Mouse (Mus musculus): Measurements from ENCODE around the gene Ano4. TPM values are rescaled to one million over a fixed set of nuclear protein-coding genes. Genes with fewer than 3 reads are reported as not detected.

Gene Ano4
- polyA plus RNA-seq, 1 experiment: not detected

- no peak overlapping the region for H3K4me3 ChIP-seq
- no peak for TF ChIP-seq POLR2A (IDR thresholded peaks at IDR 0.05; ENCODE audit: insufficient read length, low read depth)
- no peak for TF ChIP-seq USF1 (IDR thresholded peaks at IDR 0.05; ENCODE audit: low read depth)
- no peak for TF ChIP-seq MYOG (IDR thresholded peaks at IDR 0.05; ENCODE audit: control insufficient read depth in 1 of 3, insufficient read depth in 1 of 3, insufficient read length in 2 of 3, low read depth in 2 of 3)
- TF ChIP-seq MAX (IDR thresholded peaks at IDR 0.05; ENCODE audit: low read depth): no peak
- TF ChIP-seq REST (IDR thresholded peaks at IDR 0.05; ENCODE audit: insufficient read depth, insufficient read length): no peak
- TF ChIP-seq SRF (IDR thresholded peaks at IDR 0.05; ENCODE audit: control insufficient read depth, insufficient read length, low read depth): no peak
- no peak for TF ChIP-seq CEBPB (IDR thresholded peaks at IDR 0.05; ENCODE audit: insufficient read depth, poor library complexity, severe bottlenecking)
- TF ChIP-seq POLR2AphosphoS2 (IDR thresholded peaks at IDR 0.05; ENCODE audit: insufficient read length, low read depth): no peak
- TF ChIP-seq E2F4 (IDR thresholded peaks at IDR 0.05; ENCODE audit: insufficient read depth): no peak
- TF ChIP-seq MYOD1 (IDR thresholded peaks at IDR 0.05; ENCODE audit: control insufficient read depth in 1 of 3, insufficient read length in 2 of 3, low read depth in 2 of 3): no peak
- no peak for TF ChIP-seq TCF3 (IDR thresholded peaks at IDR 0.05; ENCODE audit: insufficient read length, low read depth)
- TF ChIP-seq TCF12 (IDR thresholded peaks at IDR 0.05; ENCODE audit: insufficient read depth, poor library complexity, severe bottlenecking): no peak
- no peak overlapping the region for H3ac ChIP-seq (ENCODE audit: control insufficient read depth, insufficient read length)
Measured at GRCm38 (mm10) chr10:89155502-89155901, 189.1 kb downstream of the Ano4 start.

GRCm38 (mm10) chr10:89154797-89155465 is 189.6 kb downstream of the Ano4 start:
- no peak for TF ChIP-seq USF1 (IDR thresholded peaks at IDR 0.05; ENCODE audit: low read depth)
- no peak for TF ChIP-seq TCF12 (IDR thresholded peaks at IDR 0.05; ENCODE audit: insufficient read depth, poor library complexity, severe bottlenecking)
- no peak for TF ChIP-seq MYOD1 (IDR thresholded peaks at IDR 0.05; ENCODE audit: control insufficient read depth in 1 of 3, insufficient read length in 2 of 3, low read depth in 2 of 3)
- TF ChIP-seq POLR2A (IDR thresholded peaks at IDR 0.05; ENCODE audit: insufficient read length, low read depth): no peak
- TF ChIP-seq E2F4 (IDR thresholded peaks at IDR 0.05; ENCODE audit: insufficient read depth): no peak
- no peak for TF ChIP-seq CEBPB (IDR thresholded peaks at IDR 0.05; ENCODE audit: insufficient read depth, poor library complexity, severe bottlenecking)
- TF ChIP-seq MAX (IDR thresholded peaks at IDR 0.05; ENCODE audit: low read depth): no peak
- TF ChIP-seq REST (IDR thresholded peaks at IDR 0.05; ENCODE audit: insufficient read depth, insufficient read length): no peak
- no peak for TF ChIP-seq TCF3 (IDR thresholded peaks at IDR 0.05; ENCODE audit: insufficient read length, low read depth)
- no peak for TF ChIP-seq MYOG (IDR thresholded peaks at IDR 0.05; ENCODE audit: control insufficient read depth in 1 of 3, insufficient read depth in 1 of 3, insufficient read length in 2 of 3, low read depth in 2 of 3)
- no peak for TF ChIP-seq SRF (IDR thresholded peaks at IDR 0.05; ENCODE audit: control insufficient read depth, insufficient read length, low read depth)
- TF ChIP-seq POLR2AphosphoS2 (IDR thresholded peaks at IDR 0.05; ENCODE audit: insufficient read length, low read depth): no peak
- no peaks in the 10 kb centered on the region for H3K79me2 ChIP-seq (ENCODE audit: control insufficient read depth, insufficient read depth)
- H3ac ChIP-seq (ENCODE audit: control insufficient read depth, insufficient read length): no peak overlapping the region

More at GRCm38 (mm10) chr10:89155502-89155901, 189.1 kb downstream of the Ano4 start:
- no peaks in the 10 kb centered on the region for H3K27me3 ChIP-seq (ENCODE audit: control insufficient read depth, insufficient read depth, insufficient read length)
- no peak overlapping the region for H3K4me2 ChIP-seq (ENCODE audit: low read depth)
- no peaks in the 10 kb centered on the region for H3K36me3 ChIP-seq (ENCODE audit: control insufficient read depth, insufficient read depth)
- no peaks in the 10 kb centered on the region for H3K79me2 ChIP-seq (ENCODE audit: control insufficient read depth, insufficient read depth)

GRCm38 (mm10) chr10:89149166-89149565 is 195.4 kb downstream of the Ano4 start:
- H3K79me2 ChIP-seq (ENCODE audit: control insufficient read depth, insufficient read depth): no peaks in the 10 kb centered on the region
- TF ChIP-seq POLR2A (IDR thresholded peaks at IDR 0.05; ENCODE audit: insufficient read length, low read depth) (no peak), MYOD1 (IDR thresholded peaks at IDR 0.05; ENCODE audit: control insufficient read depth in 1 of 3, insufficient read length in 2 of 3, low read depth in 2 of 3) (no peak), POLR2AphosphoS2 (IDR thresholded peaks at IDR 0.05; ENCODE audit: insufficient read length, low read depth) (no peak), MYOG (IDR thresholded peaks at IDR 0.05; ENCODE audit: control insufficient read depth in 1 of 3, insufficient read depth in 1 of 3, insufficient read length in 2 of 3, low read depth in 2 of 3) (no peak), USF1 (IDR thresholded peaks at IDR 0.05; ENCODE audit: low read depth) (no peak), CEBPB (IDR thresholded peaks at IDR 0.05; ENCODE audit: insufficient read depth, poor library complexity, severe bottlenecking) (no peak), E2F4 (IDR thresholded peaks at IDR 0.05; ENCODE audit: insufficient read depth) (no peak), SRF (IDR thresholded peaks at IDR 0.05; ENCODE audit: control insufficient read depth, insufficient read length, low read depth) (no peak), TCF12 (IDR thresholded peaks at IDR 0.05; ENCODE audit: insufficient read depth, poor library complexity, severe bottlenecking) (no peak), TCF3 (IDR thresholded peaks at IDR 0.05; ENCODE audit: insufficient read length, low read depth) (no peak), REST (IDR thresholded peaks at IDR 0.05; ENCODE audit: insufficient read depth, insufficient read length) (no peak), MAX (IDR thresholded peaks at IDR 0.05; ENCODE audit: low read depth) (no peak)
- H3ac ChIP-seq (ENCODE audit: control insufficient read depth, insufficient read length): no peak overlapping the region
- H3K36me3 ChIP-seq (ENCODE audit: control insufficient read depth, insufficient read depth): no peaks in the 10 kb centered on the region
- H3K4me3 ChIP-seq: no peak overlapping the region
- H3K4me2 ChIP-seq (ENCODE audit: low read depth): no peak overlapping the region
- no peaks in the 10 kb centered on the region for H3K27me3 ChIP-seq (ENCODE audit: control insufficient read depth, insufficient read depth, insufficient read length)

More at GRCm38 (mm10) chr10:89154797-89155465, 189.6 kb downstream of the Ano4 start:
- Histone ChIP-seq H3K27me3 (ENCODE audit: control insufficient read depth, insufficient read depth, insufficient read length) (no peaks in the 10 kb centered on the region), H3K4me2 (ENCODE audit: low read depth) (no peak overlapping the region), H3K36me3 (ENCODE audit: control insufficient read depth, insufficient read depth) (no peaks in the 10 kb centered on the region), H3K4me3 (no peak overlapping the region)

GRCm38 (mm10) chr10:89121391-89121790 is 223.2 kb downstream of the Ano4 start:
- no peak overlapping the region for H3K4me3 ChIP-seq
- no peaks in the 10 kb centered on the region for H3K36me3 ChIP-seq (ENCODE audit: control insufficient read depth, insufficient read depth)
- H3K79me2 ChIP-seq (ENCODE audit: control insufficient read depth, insufficient read depth): no peaks in the 10 kb centered on the region
- no peak overlapping the region for H3ac ChIP-seq (ENCODE audit: control insufficient read depth, insufficient read length)
- H3K27me3 ChIP-seq (ENCODE audit: control insufficient read depth, insufficient read depth, insufficient read length): no peaks in the 10 kb centered on the region
- no peak for TF ChIP-seq POLR2A (IDR thresholded peaks at IDR 0.05; ENCODE audit: insufficient read length, low read depth)
- TF ChIP-seq TCF12 (IDR thresholded peaks at IDR 0.05; ENCODE audit: insufficient read depth, poor library complexity, severe bottlenecking): no peak
- TF ChIP-seq MYOG (IDR thresholded peaks at IDR 0.05; ENCODE audit: control insufficient read depth in 1 of 3, insufficient read depth in 1 of 3, insufficient read length in 2 of 3, low read depth in 2 of 3): no peak
- no peak for TF ChIP-seq USF1 (IDR thresholded peaks at IDR 0.05; ENCODE audit: low read depth)
- no peak for TF ChIP-seq REST (IDR thresholded peaks at IDR 0.05; ENCODE audit: insufficient read depth, insufficient read length)
- no peak for TF ChIP-seq TCF3 (IDR thresholded peaks at IDR 0.05; ENCODE audit: insufficient read length, low read depth)
- no peak for TF ChIP-seq POLR2AphosphoS2 (IDR thresholded peaks at IDR 0.05; ENCODE audit: insufficient read length, low read depth)
- no peak for TF ChIP-seq SRF (IDR thresholded peaks at IDR 0.05; ENCODE audit: control insufficient read depth, insufficient read length, low read depth)
- no peak for TF ChIP-seq CEBPB (IDR thresholded peaks at IDR 0.05; ENCODE audit: insufficient read depth, poor library complexity, severe bottlenecking)
- TF ChIP-seq E2F4 (IDR thresholded peaks at IDR 0.05; ENCODE audit: insufficient read depth): no peak
- no peak for TF ChIP-seq MAX (IDR thresholded peaks at IDR 0.05; ENCODE audit: low read depth)
- no peak for TF ChIP-seq MYOD1 (IDR thresholded peaks at IDR 0.05; ENCODE audit: control insufficient read depth in 1 of 3, insufficient read length in 2 of 3, low read depth in 2 of 3)
- H3K4me2 ChIP-seq (ENCODE audit: low read depth): no peak overlapping the region
